Mouse (Mus musculus) E14TG2a.4 (cell line): ENCODE data around the gene Disc1.

Source experiments
- CTCF ChIP-seq: conservative IDR thresholded peaks from 2 replicates; pipeline ENCODE4 v1.5.1; 2014; ENCODE audit warnings: low read length
- NANOG ChIP-seq: IDR thresholded peaks from 2 replicates; pipeline ENCODE4 v1.6.1; 2014; ENCODE audit warnings: borderline replicate concordance, low read length, mixed read lengths
- POU5F1 ChIP-seq: IDR thresholded peaks from 2 replicates; pipeline ENCODE4 v1.6.1; 2014; ENCODE audit warnings: low read length, borderline replicate concordance

GRCm38 (mm10) chr8:125199197-125199939 is 145.4 kb downstream of the Disc1 start:
- TF ChIP-seq CTCF (no peak), POU5F1 (no peak), NANOG (no peak)
